Mouse (Mus musculus): ENCODE measurements around the gene Tomm6.
"Not testable (repeated sequence)": the region's sequence is repeated elsewhere in the genome, so short reads cannot be mapped to it uniquely, and the experiment has no call there.

Tomm6 gene

DNA sequence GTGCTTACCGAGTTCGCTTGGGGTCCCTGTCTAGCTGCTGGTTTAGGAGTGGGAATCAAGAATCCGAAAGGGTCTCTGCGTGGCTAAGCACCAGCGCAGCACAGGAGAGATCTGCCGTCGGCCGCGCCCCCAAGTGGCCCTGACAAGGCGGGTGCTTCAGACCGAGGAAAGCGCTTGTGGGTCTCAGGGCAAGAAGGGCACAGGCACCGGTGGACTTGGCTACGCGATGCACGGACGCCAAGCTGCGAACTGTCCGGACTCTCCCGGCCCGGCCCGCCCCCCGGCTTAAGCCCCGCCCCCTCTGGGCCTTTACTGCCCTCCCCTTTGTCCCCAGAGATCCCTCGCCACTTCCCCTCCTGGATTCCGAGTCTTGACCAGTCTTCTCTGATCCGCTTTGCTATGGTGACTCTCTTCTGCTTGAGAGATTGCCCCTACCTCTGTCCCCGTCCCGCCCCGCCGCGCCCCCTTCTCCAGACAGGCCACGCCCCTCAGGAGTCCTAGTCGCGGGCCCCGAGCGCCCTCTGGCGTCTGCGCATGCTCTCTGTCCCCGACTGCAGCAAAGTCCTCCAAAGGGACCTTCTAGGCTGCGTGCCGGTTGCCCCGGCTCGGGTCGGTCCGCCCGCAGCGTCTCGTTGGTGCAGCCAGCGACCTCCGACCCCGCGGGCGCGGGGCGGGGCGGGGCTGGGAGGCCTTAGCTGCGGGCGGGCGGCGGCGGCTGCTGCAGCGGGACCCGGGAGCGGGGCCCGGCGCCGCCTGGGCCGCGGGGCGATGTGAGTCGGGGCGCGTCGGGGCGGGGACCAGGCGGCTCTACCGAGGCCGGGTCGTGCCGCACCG, 6.5 kb upstream of the Tomm6 start, which contains the start of gene Prickle4:
Gene Prickle4, minus strand, starts transcription at position 234 of the 834 bp plus-strand sequence.
- DNase-seq (ENCODE audit: low spot score in 2 of 2) = peak; percentile 91 to 99

DNA sequence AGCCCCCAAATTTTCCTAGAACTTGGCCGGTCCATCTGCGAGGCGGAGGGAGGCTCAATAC, 6.1 kb upstream of the Tomm6 start, which contains the start of gene Gm21981:
Gene Gm21981, minus strand, starts transcription at position 14 of the 61 bp plus-strand sequence.
- DNase-seq (ENCODE audit: low spot score in 2 of 2) = no peak

DNA sequence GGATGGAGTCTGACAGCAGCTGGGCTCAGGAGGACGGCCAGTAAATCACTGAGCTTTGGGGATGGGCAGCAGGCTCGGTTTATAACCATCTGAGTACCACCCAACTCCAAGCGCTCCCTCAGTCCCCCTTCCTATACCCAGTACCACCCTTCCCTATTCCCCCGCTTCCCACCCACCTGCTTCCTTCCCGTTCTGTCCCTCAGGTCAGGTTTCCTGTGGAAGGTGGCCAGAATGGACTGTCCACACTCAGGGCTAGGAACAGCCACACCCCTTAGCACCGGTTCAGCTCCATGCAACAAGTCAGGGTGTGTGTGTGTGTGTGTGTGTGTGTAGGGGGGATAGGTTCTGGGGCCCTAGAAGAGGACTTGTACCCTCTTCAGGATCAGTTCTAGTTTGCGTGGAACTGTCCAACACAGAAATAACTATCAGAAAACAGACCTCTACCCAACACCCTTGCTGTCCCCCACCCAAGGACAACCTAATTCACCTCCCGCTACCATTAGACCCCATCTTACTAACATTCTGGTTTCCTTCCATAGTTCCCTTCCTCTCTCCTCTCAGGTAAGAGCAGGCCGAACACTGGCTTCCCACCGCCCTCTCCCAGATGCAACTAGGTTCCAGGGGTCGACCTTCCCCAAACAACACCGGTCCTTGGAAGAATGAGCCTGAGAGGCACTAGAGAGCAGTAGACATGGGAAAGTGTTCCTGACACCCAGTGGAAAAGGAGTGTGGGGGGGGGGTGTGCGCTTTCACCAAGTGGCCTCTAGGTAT, 5.7 kb upstream of the Tomm6 start:
- no peak for DNase-seq (ENCODE audit: low spot score in 2 of 2)

- DNase-seq (ENCODE audit: low spot score in 2 of 2) = no peak
Measured at GRCm38 (mm10) chr17:47691650-47692049, 3.5 kb upstream of the Tomm6 start.

DNA sequence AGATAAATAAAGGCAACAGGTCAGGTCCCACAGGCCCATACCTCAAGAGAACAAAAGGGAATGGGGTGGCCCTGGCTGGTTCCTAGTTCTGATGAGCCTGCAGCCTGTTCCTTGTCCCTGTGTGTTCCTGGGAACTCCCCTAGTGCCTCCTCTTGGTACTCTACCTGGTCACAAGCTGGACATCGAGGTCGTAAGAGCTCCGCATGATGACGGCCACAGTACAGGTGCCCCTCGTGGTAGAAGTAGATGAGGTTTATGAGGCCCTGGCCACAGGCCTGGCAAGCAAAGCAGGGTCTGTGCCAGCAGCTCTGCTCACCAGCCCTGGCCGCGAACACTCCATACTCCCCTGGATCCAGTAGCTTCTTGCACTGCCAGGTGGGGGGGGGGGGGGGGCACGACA, 1.7 kb upstream of the Tomm6 start:
- DNase-seq (ENCODE audit: low spot score in 2 of 2) = no peak

- peak; percentile 26 to 52 for DNase-seq (ENCODE audit: low spot score in 2 of 2)
Measured at GRCm38 (mm10) chr17:47688608-47689575, 706 bp upstream of the Tomm6 start, which contains the start of gene Frs3. TSS of gene Frs3 (plus strand) at chr17:47689030.

DNA sequence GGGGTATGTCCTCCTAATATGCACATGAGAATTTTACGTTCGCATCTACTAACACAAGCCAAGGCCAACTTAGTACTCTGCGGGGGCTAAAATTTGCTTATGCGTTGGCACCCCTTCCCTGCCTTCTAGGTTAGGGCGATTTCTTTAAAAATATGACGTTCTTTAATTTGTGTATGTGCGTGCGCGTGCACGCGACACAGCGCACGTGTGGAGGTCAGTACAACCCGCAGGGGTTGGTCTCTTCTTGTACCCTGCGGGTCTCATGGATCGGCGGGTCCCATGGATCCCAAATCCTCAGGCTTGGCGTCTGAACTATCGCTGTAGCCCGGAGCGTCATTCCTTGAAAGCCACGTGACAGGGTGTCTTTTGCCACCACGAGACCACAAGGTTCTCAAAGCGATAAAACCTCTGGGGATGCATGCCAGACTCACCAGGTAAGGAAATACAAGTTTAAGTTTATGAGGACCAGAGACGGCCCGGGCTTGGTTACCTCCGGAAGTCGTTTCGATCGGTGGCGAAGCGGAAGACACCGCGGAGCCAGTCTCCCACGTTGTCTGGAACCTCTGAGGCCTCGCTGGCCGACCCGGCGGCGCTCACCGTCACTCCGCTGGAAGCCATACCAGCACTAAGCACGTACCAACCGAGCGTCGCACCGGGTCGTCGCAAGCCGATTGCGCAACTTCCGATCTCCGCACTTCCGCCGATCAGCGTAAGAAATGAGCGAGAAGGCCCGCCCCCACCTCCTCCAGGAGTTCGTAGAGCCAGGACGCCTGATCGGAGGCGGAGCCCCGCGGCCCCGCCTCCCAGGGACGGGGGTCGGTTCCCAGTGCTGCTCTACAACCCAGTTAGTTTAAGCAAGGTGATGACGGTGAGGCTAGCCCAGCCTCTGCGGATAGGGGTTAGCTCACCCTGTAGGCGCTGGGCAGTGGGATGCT, 510 bp downstream of the Tomm6 start:
- DNase-seq (ENCODE audit: low spot score in 2 of 2) = peak; percentile 88 to 90

- DNase-seq (ENCODE audit: low spot score in 2 of 2) = no peak
Measured at GRCm38 (mm10) chr17:47682836-47683235, 5.3 kb downstream of the Tomm6 start.

DNA sequence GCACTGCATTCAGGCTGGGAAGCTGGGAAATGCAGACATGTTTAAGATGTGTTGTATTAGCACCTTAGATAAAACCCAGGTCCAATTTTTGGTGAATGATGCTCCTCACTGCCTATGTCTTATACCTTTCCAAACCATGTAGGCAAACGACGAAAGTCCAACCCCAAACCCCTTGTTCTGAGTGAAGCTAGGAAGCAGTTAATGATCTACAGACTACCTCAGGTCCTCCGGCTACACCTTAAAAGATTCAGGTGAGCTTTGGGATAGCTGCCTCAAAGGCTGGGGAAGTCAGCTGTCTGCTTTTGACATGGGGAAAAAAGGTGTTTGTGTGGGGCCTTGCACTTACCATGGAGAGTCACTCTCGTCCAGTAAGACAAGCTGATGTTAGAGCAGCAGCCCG, 9.5 kb downstream of the Tomm6 start:
- DNase-seq (ENCODE audit: low spot score in 2 of 2) = no peak

DNA sequence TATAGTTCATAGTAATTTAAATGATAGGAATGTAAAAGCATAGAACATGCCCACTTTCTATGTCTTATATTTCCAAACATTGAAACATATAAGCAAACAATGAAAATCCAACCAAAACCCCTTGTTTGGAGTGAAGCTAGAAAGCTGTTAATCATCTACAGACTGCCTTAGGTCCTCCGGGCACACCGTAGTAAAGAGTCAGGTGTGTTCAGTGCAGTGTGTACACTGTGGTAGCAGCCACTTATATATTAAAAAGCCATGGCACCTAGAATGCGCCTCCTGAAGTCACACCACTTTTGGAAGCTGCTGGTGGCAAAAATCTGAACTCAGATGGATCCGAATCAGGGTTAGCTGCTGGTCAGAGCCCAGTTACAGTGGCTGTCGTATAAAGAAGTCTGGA, 9.9 kb downstream of the Tomm6 start:
- DNase-seq (ENCODE audit: low spot score in 2 of 2) = no peak

DNA sequence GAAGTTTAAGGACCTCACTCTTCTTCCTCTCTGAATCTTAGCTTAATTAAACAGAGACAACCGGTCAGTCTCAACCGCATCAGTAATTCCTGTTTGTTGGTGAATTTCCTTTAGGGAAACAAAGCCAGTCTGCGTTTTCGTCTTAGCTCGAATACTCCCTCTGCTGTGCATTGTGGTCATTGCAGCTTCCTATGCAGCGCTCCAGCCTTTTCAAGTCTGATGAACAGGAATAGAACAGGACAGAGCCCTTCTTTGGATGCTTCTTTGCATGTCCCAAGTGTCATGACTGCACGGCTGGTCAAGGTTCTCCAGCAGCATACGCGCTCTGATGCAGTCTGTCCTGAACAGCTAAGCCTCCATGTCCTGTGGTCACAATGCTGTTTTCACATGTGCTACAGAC, 11.6 kb downstream of the Tomm6 start:
- peak in 1 of 2 experiments; percentile 47 for DNase-seq (ENCODE audit: low spot score in 2 of 2)

GRCm38 (mm10) chr17:47672311-47673111, 15.7 kb downstream of the Tomm6 start:
- no peak for DNase-seq (ENCODE audit: low spot score in 2 of 2)

DNA sequence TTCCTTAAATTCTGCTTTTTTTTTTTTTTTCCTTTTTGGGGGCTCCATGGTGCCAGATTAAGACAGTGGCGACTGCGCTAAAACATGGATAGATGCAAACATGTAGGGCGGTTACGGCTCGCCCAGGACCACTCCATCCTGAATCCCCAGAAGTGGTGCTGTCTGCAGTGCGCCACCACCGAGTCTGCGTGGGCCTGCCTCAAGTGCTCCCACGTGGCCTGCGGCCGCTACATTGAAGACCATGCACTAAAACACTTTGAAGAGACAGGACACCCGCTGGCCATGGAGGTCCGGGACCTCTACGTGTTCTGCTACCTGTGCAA, 16.2 kb downstream of the Tomm6 start:
- DNase-seq (ENCODE audit: low spot score in 2 of 2) = no peak

DNA sequence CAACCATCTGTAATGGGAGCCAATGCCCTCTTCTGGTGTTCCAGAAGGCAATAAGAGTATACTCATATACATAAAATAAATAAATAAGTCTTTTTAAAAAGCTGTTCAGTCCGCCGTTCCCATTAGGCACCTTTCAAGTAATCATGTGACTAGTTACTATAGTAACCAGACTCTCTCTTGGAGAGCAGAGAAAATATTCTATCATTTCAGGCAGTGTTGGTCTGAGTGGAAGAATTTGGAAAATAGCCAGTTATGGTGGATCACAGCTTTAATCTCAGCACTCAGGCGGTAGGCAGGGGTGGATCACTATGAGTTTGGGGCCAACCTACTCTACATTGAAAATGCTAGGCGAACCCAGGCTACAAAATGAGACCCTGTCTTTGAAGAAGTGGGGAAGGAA, 19.0 kb downstream of the Tomm6 start:
- DNase-seq (ENCODE audit: low spot score in 2 of 2) = no peak

DNA sequence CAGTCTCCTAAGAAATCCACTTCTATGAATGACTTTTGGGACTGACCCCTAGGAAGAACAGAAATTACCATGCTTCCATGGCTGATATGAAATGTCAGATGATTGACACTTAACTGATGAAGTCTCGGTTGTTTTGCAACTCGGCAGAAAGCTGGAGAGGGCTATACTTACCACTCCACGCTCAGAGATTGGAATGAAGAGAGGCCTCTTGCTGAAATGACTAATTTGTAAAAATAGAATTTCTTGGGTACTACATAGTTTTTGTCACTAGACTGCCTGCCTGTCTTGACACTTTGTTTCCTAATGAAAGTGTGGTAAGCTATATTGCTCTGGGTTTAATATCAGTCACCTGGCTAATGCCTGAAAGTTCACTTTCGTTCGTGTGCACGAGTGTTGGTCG, 23.7 kb downstream of the Tomm6 start:
- no peak for DNase-seq (ENCODE audit: low spot score in 2 of 2)

DNA sequence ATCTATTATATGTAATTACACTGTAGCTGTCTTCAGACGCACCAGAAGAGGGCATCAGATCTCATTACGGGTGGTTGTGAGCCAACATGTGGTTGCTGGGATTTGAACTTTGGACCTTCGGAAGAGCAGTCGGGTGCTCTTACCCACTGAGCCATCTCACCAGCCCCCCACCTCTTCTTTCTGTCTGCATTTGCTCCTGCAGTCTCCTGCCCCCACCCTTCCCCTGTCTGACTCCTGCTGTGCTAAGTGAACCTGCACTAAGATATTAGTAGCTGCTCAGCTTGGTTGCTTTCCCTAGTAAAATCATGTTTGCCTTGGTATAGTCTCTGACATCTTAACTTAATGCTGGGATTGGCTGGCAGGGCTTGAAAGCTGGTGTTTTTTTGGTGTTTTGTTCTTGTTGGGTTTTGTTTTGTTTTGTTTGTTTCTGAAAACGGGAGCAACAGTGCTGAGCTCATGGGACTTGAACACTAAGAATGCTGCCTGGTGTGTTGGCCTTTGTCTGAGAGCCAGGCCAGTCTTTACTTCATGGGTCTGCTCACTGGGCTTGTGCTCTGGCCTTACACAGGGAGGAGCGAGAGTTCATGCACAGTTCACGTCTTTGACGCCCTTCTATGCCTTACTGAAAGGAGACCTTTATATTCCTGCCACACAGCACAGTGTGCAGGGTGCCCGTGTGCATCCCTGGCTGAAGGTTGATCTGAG, 25.0 kb downstream of the Tomm6 start:
- DNase-seq (ENCODE audit: low spot score in 2 of 2) = no peak

DNA sequence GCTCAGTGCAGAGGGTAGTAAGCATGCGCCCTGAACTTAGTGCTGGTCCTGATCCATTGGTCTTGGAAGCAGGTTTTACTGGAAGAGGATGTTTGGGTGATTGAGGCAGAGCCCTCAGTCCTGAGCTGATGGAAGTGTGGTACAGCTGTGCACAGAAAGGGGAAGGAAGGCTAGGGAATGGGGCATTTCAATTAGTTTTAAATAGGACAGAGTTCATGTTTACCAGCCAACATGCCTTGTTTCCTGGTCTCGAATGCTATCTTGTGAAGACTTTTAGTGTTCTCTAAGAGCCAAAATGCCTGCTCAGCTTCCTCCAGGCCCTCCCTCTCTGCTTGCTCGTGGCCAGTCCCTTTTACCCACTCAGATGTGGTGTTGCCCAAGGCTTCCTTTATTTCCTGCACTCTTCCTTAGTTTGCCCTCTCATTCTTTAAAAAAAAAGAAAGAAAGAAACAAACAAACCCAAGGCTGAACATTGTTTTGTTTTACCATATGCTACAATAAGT, 29.4 kb downstream of the Tomm6 start:
- no peak for DNase-seq (ENCODE audit: low spot score in 2 of 2)

GRCm38 (mm10) chr17:47657901-47658300, 30.3 kb downstream of the Tomm6 start:
- no peak for DNase-seq (ENCODE audit: low spot score in 2 of 2)

DNA sequence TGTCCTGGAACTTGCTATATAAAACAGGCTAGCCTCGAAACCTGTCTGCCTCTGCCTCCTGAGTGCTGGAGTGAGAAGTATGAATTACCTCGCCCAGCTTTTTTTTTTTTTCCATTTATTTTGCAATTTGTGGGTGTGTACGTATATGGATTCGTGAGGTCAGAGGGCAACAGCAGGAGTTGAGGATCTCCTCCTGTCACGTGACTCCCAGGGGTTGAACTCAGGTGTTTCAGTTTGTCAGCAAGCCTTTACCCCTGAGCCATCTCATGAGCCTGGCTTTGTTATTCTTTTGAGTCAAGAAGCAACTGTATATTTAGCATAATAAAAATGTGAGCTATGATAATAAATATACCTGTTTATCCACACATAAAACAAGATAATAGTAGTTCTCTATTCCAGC, 32.5 kb downstream of the Tomm6 start:
- no peak for DNase-seq (ENCODE audit: low spot score in 2 of 2)

DNA sequence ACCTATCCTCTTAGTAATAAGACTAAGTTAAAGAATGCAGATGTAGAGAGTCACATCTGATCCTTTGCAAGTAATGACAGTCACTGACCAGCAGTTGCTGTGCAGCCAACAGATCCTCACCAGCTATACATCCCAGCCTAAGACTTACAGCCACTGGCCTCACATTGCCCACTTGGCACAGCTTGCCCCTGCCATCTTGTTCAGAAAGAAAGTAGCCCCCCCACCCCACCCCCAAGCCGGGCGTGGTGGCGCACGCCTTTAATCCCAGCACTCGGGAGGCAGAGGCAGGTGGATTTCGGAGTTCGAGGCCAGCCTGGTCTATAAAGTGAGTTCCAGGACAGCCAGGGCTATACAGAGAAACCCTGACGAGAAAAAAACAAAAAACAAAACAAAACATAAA, 33.8 kb downstream of the Tomm6 start:
- not testable (repeated sequence) for DNase-seq (ENCODE audit: low spot score in 2 of 2)
